Mouse (Mus musculus) limb, embryonic 14.5 days (tissue): ENCODE measurements around the gene Tceanc2. TPM values are rescaled to one million over a fixed set of nuclear protein-coding genes. Genes with fewer than 3 reads are reported as not detected.

Experiments used
- ATAC-seq: fragments of 200-750 bp; cut with Nextera tagmentation; 2 replicates; pipeline ENCODE4 v1.8.0; 2017; ENCODE audit warnings: low read depth, moderate number of reproducible peaks, moderate TSS enrichment; ENCODE audit not compliant: low FRiP score
- DNase-seq: peaks from one replicate; pipeline ENCODE4 v3.0.0-alpha.2; 2015; ENCODE audit warnings: low spot score
- H3K27ac ChIP-seq: fragments of 300-500 bp; sonication (generic); replicated peaks from 2 replicates; pipeline ENCODE4 v1.5.1; 2014; ENCODE audit warnings: low read depth, mild to moderate bottlenecking, low read length, moderate library complexity, mixed read lengths
- H3K27me3 ChIP-seq: fragments of 300-500 bp; sonication (generic); 2 replicates; pipeline ENCODE4 v1.6.1; 2014; ENCODE audit warnings: low read length, mixed read lengths; ENCODE audit not compliant: control insufficient read depth, insufficient read depth
- H3K36me3 ChIP-seq: fragments of 300-500 bp; sonication (generic); 2 replicates; pipeline ENCODE4 v1.6.1; 2014; ENCODE audit warnings: mild to moderate bottlenecking, low read length, moderate library complexity, mixed read lengths; ENCODE audit not compliant: control insufficient read depth, insufficient read depth
- H3K4me1 ChIP-seq: fragments of 300-500 bp; sonication (generic); 2 replicates; pipeline ENCODE4 v1.6.1; 2014; ENCODE audit warnings: antibody characterized with exemption, low read length, mixed read lengths; ENCODE audit not compliant: control insufficient read depth, insufficient read depth
- H3K4me2 ChIP-seq: fragments of 300-500 bp; sonication (generic); replicated peaks from 2 replicates; pipeline ENCODE4 v1.6.1; 2014; ENCODE audit warnings: low read depth, mild to moderate bottlenecking, low read length, moderate library complexity; ENCODE audit not compliant: severe bottlenecking
- H3K4me3 ChIP-seq: fragments of 300-500 bp; sonication (generic); replicated peaks from 2 replicates; pipeline ENCODE4 v1.5.1; 2014; ENCODE audit warnings: low read length
- H3K9ac ChIP-seq: fragments of 300-500 bp; sonication (generic); 2 replicates; pipeline ENCODE4 v1.6.1; 2014; ENCODE audit warnings: mild to moderate bottlenecking, low read depth, low read length, moderate library complexity; ENCODE audit not compliant: severe bottlenecking
- H3K9me3 ChIP-seq: fragments of 300-500 bp; sonication (generic); 2 replicates; pipeline ENCODE4 v1.6.1; 2016; ENCODE audit warnings: low read length; ENCODE audit not compliant: control insufficient read depth
- POLR2A ChIP-seq: fragments of 200-500 bp; IDR thresholded peaks from 2 replicates; pipeline ENCODE4 v1.8.0; 2012; ENCODE audit warnings: inconsistent platforms, mild to moderate bottlenecking, moderate library complexity, borderline replicate concordance; ENCODE audit not compliant: insufficient read depth, insufficient read length; ENCODE audit errors: extremely low read depth
- WGBS: fragments of 180-500 bp; shearing (Covaris S2); extraction: QIAGEN DNeasy Blood & Tissue Kit; methylation state at CpG from one replicate; pipeline ENCODE4 v1.1.7; 2014; 5-methylcytosine and 5-hydroxymethylcytosine counted together
- polyA plus RNA-seq, 2 experiments: library from polyadenylated mRNA; depleted of rRNA in 1 of 2; stranded (reverse) in 1 of 2; unstranded in 1 of 2; fragments of >200 nt; fragmentation: Nextera tagmentation in 1 of 2; extraction: Ambion mirVana in 1 of 2; gene quantifications; 2 replicates each; pipeline versions ENCODE4 v1.2.1 to v1.2.3; 2012 to 2014

Gene Tceanc2
- polyA plus RNA-seq, 2 experiments, result 16.7 to 27.6 TPM

DNA sequence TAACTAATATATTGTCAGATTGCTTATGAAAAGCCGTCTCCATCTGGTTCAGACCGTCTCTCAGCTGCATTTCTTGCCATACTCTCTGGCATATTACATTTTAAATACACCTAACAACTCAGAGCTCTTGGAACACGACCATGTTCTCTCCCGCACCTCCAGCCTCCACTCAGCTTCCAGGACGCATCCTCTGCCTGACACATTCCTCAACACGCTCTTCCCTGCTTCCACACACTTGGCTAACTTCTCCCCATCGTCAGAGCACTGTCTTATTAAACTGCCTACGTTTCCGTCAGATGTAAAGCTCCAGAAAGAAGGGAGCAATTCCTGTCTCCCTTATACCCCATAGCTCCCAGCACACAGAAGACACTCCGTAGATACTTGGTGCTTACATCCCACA, 15.6 kb downstream of the Tceanc2 start:
- no peaks in the 10 kb centered on the region for H3K4me1 ChIP-seq
- H3K4me2 ChIP-seq, result no peak overlapping the region
- ATAC-seq (no peak), DNase-seq (no peak)
- H3K27me3 ChIP-seq, result no peaks in the 10 kb centered on the region
- no peak for TF ChIP-seq POLR2A
- no peak overlapping the region for H3K27ac ChIP-seq
- no peak overlapping the region for H3K9ac ChIP-seq
- H3K4me3 ChIP-seq, result no peak overlapping the region
- H3K36me3 ChIP-seq, result peaks cover 33% of the 10 kb centered on the region
- H3K9me3 ChIP-seq, result no peaks in the 10 kb centered on the region
- WGBS, result 84% methylated on average over 10 of the region's 10 CpGs

DNA sequence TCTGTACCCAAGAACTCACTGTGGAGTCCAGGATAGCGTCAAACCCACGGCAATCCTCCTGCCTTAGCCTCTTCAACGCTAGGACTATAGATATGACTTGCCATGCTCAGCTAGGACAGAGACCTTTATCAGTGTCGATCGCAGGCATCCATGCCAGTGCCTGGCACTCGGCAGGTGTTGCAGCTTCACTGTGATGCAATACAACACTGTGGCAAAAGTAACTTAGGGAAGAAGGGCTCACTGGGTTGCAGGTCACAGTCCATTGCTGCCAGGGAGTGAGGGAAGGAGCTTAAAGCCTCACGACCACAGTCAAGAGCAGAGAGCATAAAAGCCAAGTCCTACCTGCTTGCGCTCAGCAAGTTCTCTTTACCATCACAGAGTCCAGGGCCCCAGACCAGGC, 18.7 kb downstream of the Tceanc2 start:
- no peaks in the 10 kb centered on the region for H3K9me3 ChIP-seq
- H3K4me1 ChIP-seq, result no peaks in the 10 kb centered on the region
- no peak for ATAC-seq
- no peak for DNase-seq
- no peak overlapping the region for H3K27ac ChIP-seq
- H3K9ac ChIP-seq, result no peak overlapping the region
- H3K36me3 ChIP-seq, result peaks cover 36% of the 10 kb centered on the region
- no peaks in the 10 kb centered on the region for H3K27me3 ChIP-seq
- H3K4me3 ChIP-seq, result no peak overlapping the region
- no peak for TF ChIP-seq POLR2A
- 91% methylated on average over 8 of the region's 8 CpGs for WGBS
- no peak overlapping the region for H3K4me2 ChIP-seq

DNA sequence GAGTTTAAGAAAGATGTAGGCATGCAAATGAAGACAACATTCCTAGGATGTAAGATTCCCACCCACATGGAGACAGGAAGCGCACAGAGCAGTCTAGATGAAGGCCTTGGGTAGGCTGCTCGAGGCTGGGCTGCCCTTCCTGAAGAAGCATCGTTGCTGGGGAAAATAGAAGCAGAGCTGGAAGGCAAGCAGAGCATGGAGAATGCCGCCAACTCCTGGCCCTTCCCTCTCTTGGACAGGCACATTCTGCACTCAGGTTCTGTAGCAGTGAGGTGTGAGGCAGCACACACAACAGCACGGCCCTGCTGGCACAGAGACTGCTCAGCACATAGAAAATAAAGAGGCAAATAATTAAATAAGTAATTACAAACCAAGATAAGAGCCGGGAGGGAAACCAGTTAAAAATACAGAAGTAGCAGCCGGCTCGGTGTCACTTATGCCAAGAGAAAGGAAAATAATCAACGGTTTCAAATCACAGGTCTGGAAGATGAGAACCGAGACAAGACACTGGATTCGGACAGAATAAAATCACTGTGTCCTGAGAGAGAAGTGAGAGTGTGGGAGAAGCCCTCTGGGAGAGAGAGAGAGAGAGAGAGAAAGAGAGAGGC, 19.6 kb downstream of the Tceanc2 start:
- Histone ChIP-seq H3K4me3 (no peak overlapping the region), H3K27ac (no peak overlapping the region), H3K4me1 (no peaks in the 10 kb centered on the region), H3K4me2 (no peak overlapping the region), H3K9ac (no peak overlapping the region), H3K9me3 (no peaks in the 10 kb centered on the region), H3K27me3 (no peaks in the 10 kb centered on the region), H3K36me3 (peaks cover 30% of the 10 kb centered on the region)
- ATAC-seq (no peak), DNase-seq (no peak)
- TF ChIP-seq POLR2A, result no peak
- 88% methylated on average over 11 of the region's 11 CpGs for WGBS

DNA sequence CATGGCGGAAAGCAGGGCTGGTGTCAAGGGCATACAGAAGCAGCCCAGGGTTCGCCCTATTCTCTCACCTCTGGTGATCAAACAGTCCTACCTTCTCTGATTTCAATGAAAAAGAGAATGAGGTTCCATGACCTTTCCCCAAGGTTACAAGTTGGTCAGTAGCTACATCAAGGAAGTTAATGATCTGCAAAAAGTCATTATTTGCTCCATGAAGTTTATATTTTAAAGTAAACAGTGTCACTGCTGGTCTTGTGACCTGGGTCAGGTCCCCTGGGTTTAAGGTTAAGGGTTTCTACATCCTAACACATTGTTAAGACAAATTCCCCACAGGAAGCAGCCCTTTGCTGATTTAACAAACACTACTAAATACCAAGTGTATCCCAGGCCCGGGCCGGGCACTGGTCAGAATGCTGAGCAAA, 21.9 kb downstream of the Tceanc2 start:
- no peak for TF ChIP-seq POLR2A
- no peak for ATAC-seq
- Histone ChIP-seq H3K27me3 (no peaks in the 10 kb centered on the region), H3K27ac (no peak overlapping the region), H3K9me3 (no peaks in the 10 kb centered on the region), H3K4me3 (no peak overlapping the region), H3K4me1 (no peaks in the 10 kb centered on the region), H3K9ac (no peak overlapping the region), H3K36me3 (peaks cover 33% of the 10 kb centered on the region), H3K4me2 (no peak overlapping the region)
- 59% methylated on average over 4 of the region's 4 CpGs for WGBS
- no peak for DNase-seq

DNA sequence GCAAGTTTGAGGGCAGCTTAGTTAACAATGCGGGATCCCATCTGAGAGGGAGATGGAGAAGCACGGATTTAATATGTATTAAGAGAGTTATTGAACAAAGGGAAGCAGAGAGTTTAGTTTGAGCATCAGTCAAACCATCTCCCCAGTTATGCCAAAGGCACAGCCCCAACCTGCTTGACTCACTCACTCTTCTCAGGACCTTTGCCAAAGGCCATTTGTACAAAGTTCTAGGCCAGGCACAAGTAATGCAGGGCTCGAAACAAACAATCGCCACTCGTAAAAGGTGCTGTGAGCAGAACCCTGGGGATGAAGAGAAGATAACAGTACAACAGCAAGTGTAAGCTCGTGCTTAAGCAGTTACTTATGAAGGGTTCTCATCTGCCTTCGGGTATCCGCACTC, 26.3 kb downstream of the Tceanc2 start:
- Histone ChIP-seq H3K27ac (no peak overlapping the region), H3K4me2 (no peak overlapping the region), H3K36me3 (peaks cover 16% of the 10 kb centered on the region), H3K27me3 (no peaks in the 10 kb centered on the region), H3K9ac (no peak overlapping the region), H3K4me3 (no peak overlapping the region), H3K4me1 (no peaks in the 10 kb centered on the region), H3K9me3 (no peaks in the 10 kb centered on the region)
- 74% methylated on average over 8 of the region's 8 CpGs for WGBS
- no peak for DNase-seq
- ATAC-seq, result no peak
- no peak for TF ChIP-seq POLR2A

DNA sequence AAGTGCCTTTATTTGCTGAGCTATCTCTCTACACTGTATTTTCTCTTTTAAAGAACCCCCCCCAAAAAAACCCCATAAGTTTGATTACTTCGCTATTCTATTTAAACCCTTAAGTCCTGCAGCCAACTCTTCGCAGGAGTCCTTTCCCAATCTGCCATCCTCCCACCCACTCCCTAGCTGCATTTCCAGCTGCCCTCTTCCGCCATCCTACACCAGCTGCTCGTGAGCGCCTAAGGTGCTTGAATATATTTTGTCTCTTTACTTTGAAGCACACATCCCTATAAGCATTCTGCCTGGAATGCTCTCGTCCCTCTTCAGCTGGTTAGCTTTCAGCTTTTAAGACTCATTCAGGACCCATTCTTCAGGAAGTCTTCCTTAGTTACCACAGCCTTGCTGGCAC, 27.9 kb downstream of the Tceanc2 start:
- WGBS, result 85% methylated on average over 6 of the region's 6 CpGs
- Histone ChIP-seq H3K27ac (no peak overlapping the region), H3K4me3 (no peak overlapping the region), H3K27me3 (no peaks in the 10 kb centered on the region), H3K9me3 (no peaks in the 10 kb centered on the region), H3K4me1 (no peaks in the 10 kb centered on the region), H3K36me3 (peaks cover 20% of the 10 kb centered on the region), H3K9ac (no peak overlapping the region), H3K4me2 (no peak overlapping the region)
- no peak for TF ChIP-seq POLR2A
- ATAC-seq, result no peak
- DNase-seq, result no peak
